Mouse (Mus musculus) C2C12 (cell line): ENCODE data around the gene Acvr1.

Source experiments
- CEBPB ChIP-seq: IDR thresholded peaks from one replicate; pipeline ENCODE4 v1.6.1; 2011; ENCODE audit warnings: low read depth, mild to moderate bottlenecking, control low read depth, moderate library complexity
- CTCF ChIP-seq: IDR thresholded peaks from one replicate; pipeline ENCODE4 v1.5.1; 2011; ENCODE audit not compliant: control insufficient read depth, insufficient read depth, insufficient read length
- FOSL1 ChIP-seq: IDR thresholded peaks from one replicate; pipeline ENCODE4 v1.8.0; 2011; ENCODE audit warnings: mild to moderate bottlenecking, low read length; ENCODE audit not compliant: poor library complexity, insufficient read depth, severe bottlenecking
- MAX ChIP-seq: IDR thresholded peaks from one replicate; pipeline ENCODE4 v1.6.1; 2011; ENCODE audit warnings: mild to moderate bottlenecking, control low read depth
- MYOD1 ChIP-seq: IDR thresholded peaks from one replicate; pipeline ENCODE4 v1.6.1; 2011; ENCODE audit warnings: low read depth; ENCODE audit not compliant: control insufficient read depth, insufficient read length
- MYOG ChIP-seq: IDR thresholded peaks from one replicate; pipeline ENCODE4 v1.6.1; 2011; ENCODE audit not compliant: control insufficient read depth, insufficient read length; ENCODE audit errors: extremely low read depth
- USF1 ChIP-seq: IDR thresholded peaks from one replicate; pipeline ENCODE4 v1.6.1; 2011; ENCODE audit warnings: low read depth, mild to moderate bottlenecking, control low read depth, moderate library complexity

DNA sequence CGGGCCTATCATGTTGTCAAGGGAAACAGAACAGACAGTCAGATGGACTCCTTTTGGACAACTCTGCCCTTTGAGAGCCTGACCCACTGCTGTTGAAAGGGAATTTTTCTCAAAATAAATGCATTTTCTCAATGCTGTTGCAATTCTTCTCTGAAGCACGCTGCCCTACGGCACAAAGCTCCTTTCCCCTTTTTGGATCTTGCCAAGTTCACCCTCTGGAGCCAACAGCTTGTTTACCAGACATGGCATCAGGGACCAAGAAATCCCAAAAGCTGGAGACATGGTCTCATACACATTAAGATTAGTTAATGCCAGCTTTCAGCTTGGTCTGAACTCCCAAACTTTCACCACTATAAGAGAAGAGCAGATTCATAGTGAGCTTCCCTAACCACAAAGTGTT, 130.0 kb downstream of the Acvr1 start:
- TF ChIP-seq MYOG (no peak), CTCF (no peak), CEBPB (no peak), MAX (no peak), MYOD1 (no peak), USF1 (no peak), FOSL1 (no peak)
